Mouse (Mus musculus): ENCODE results near the gene Plppr4. TPM values are rescaled to one million over a fixed set of nuclear protein-coding genes. Genes with fewer than 3 reads are reported as not detected.

The Plppr4 gene
- total and polyA plus RNA-seq, 3 experiments: 0.16 TPM; not detected in 2

GRCm38 (mm10) chr3:117357367-117357766 is 3.3 kb downstream of the Plppr4 start:
- Histone ChIP-seq H3K9me3 (replicated peaks) (peaks cover 26% of the 10 kb centered on the region), H3K4me1 (ENCODE audit: insufficient read depth, low read depth, low read length) (no peaks in the 10 kb centered on the region), H3K4me3 (ENCODE audit: low read depth, low read length) (no peak overlapping the region), H3K27me3 (ENCODE audit: insufficient read depth, low read length) (no peaks in the 10 kb centered on the region), H3K36me3 (replicated peaks) (no peaks in the 10 kb centered on the region)
- no peak for DNase-seq (ENCODE audit: low spot score)
- no peak for TF ChIP-seq GATA2 (IDR thresholded peaks at IDR 0.05; ENCODE audit: borderline replicate concordance, low read depth, low read length)
- TF ChIP-seq TAL1 (conservative IDR thresholded peaks at IDR 0.05; ENCODE audit: low read depth, low read length): no peak
- no peak for TF ChIP-seq POLR2AphosphoS5 (IDR thresholded peaks at IDR 0.05; ENCODE audit: insufficient replicate concordance, low read depth, low read length)
- TF ChIP-seq CTCF (IDR thresholded peaks at IDR 0.05; ENCODE audit: low read depth, low read length): no peak
- TF ChIP-seq GATA1 (IDR thresholded peaks at IDR 0.05; ENCODE audit: borderline replicate concordance, low read length): no peak
- no peak for ATAC-seq (ENCODE audit: extremely low read depth, insufficient number of reproducible peaks, low FRiP score, poor library complexity, severe bottlenecking)

GRCm38 (mm10) chr3:117353940-117354339 is 6.7 kb downstream of the Plppr4 start:
- no peak for TF ChIP-seq GATA2 (IDR thresholded peaks at IDR 0.05; ENCODE audit: borderline replicate concordance, low read depth, low read length)
- H3K9me3 ChIP-seq (replicated peaks): peaks cover 20% of the 10 kb centered on the region
- H3K36me3 ChIP-seq (replicated peaks): no peaks in the 10 kb centered on the region
- DNase-seq (ENCODE audit: low spot score) (no peak), ATAC-seq (ENCODE audit: extremely low read depth, insufficient number of reproducible peaks, low FRiP score, poor library complexity, severe bottlenecking) (no peak)
- no peaks in the 10 kb centered on the region for H3K27me3 ChIP-seq (ENCODE audit: insufficient read depth, low read length)
- no peaks in the 10 kb centered on the region for H3K4me1 ChIP-seq (ENCODE audit: insufficient read depth, low read depth, low read length)
- H3K4me3 ChIP-seq (ENCODE audit: low read depth, low read length): no peak overlapping the region

GRCm38 (mm10) chr3:117346351-117346750 is 14.3 kb downstream of the Plppr4 start:
- DNase-seq (ENCODE audit: low spot score) (no peak), ATAC-seq (ENCODE audit: extremely low read depth, insufficient number of reproducible peaks, low FRiP score, poor library complexity, severe bottlenecking) (no peak)
- H3K27me3 ChIP-seq (ENCODE audit: insufficient read depth, low read length): no peaks in the 10 kb centered on the region
- H3K4me1 ChIP-seq (ENCODE audit: insufficient read depth, low read depth, low read length): no peaks in the 10 kb centered on the region
- TF ChIP-seq GATA2 (IDR thresholded peaks at IDR 0.05; ENCODE audit: borderline replicate concordance, low read depth, low read length) (no peak), GATA1 (IDR thresholded peaks at IDR 0.05; ENCODE audit: borderline replicate concordance, low read length) (no peak), TAL1 (conservative IDR thresholded peaks at IDR 0.05; ENCODE audit: low read depth, low read length) (no peak), CTCF (IDR thresholded peaks at IDR 0.05; ENCODE audit: low read depth, low read length) (no peak), POLR2AphosphoS5 (IDR thresholded peaks at IDR 0.05; ENCODE audit: insufficient replicate concordance, low read depth, low read length) (no peak)
- H3K36me3 ChIP-seq (replicated peaks): no peaks in the 10 kb centered on the region
- H3K9me3 ChIP-seq (replicated peaks): peaks cover 18% of the 10 kb centered on the region
- H3K4me3 ChIP-seq (ENCODE audit: low read depth, low read length): no peak overlapping the region

GRCm38 (mm10) chr3:117331502-117331901 is 29.2 kb downstream of the Plppr4 start:
- no peak for DNase-seq (ENCODE audit: low spot score)
- TF ChIP-seq POLR2AphosphoS5 (IDR thresholded peaks at IDR 0.05; ENCODE audit: insufficient replicate concordance, low read depth, low read length) (no peak), CTCF (IDR thresholded peaks at IDR 0.05; ENCODE audit: low read depth, low read length) (no peak), GATA2 (IDR thresholded peaks at IDR 0.05; ENCODE audit: borderline replicate concordance, low read depth, low read length) (no peak), TAL1 (conservative IDR thresholded peaks at IDR 0.05; ENCODE audit: low read depth, low read length) (no peak), GATA1 (IDR thresholded peaks at IDR 0.05; ENCODE audit: borderline replicate concordance, low read length) (no peak)
- H3K27me3 ChIP-seq (ENCODE audit: insufficient read depth, low read length): no peaks in the 10 kb centered on the region
- H3K9me3 ChIP-seq (replicated peaks): peaks cover 10% of the 10 kb centered on the region
- H3K36me3 ChIP-seq (replicated peaks): no peaks in the 10 kb centered on the region
- H3K4me1 ChIP-seq (ENCODE audit: insufficient read depth, low read depth, low read length): no peaks in the 10 kb centered on the region
- no peak for ATAC-seq (ENCODE audit: extremely low read depth, insufficient number of reproducible peaks, low FRiP score, poor library complexity, severe bottlenecking)
- no peak overlapping the region for H3K4me3 ChIP-seq (ENCODE audit: low read depth, low read length)

- H3K4me3 ChIP-seq (ENCODE audit: low read depth, low read length): no peak overlapping the region
- H3K4me1 ChIP-seq (ENCODE audit: insufficient read depth, low read depth, low read length): no peaks in the 10 kb centered on the region
- ATAC-seq (ENCODE audit: extremely low read depth, insufficient number of reproducible peaks, low FRiP score, poor library complexity, severe bottlenecking) (no peak), DNase-seq (ENCODE audit: low spot score) (no peak)
- H3K36me3 ChIP-seq (replicated peaks): no peaks in the 10 kb centered on the region
- no peak for TF ChIP-seq CTCF (IDR thresholded peaks at IDR 0.05; ENCODE audit: low read depth, low read length)
- no peak for TF ChIP-seq GATA1 (IDR thresholded peaks at IDR 0.05; ENCODE audit: borderline replicate concordance, low read length)
- TF ChIP-seq POLR2AphosphoS5 (IDR thresholded peaks at IDR 0.05; ENCODE audit: insufficient replicate concordance, low read depth, low read length): no peak
- no peak for TF ChIP-seq TAL1 (conservative IDR thresholded peaks at IDR 0.05; ENCODE audit: low read depth, low read length)
- TF ChIP-seq GATA2 (IDR thresholded peaks at IDR 0.05; ENCODE audit: borderline replicate concordance, low read depth, low read length): no peak
- peaks cover 8% of the 10 kb centered on the region for H3K9me3 ChIP-seq (replicated peaks)
- H3K27me3 ChIP-seq (ENCODE audit: insufficient read depth, low read length): no peaks in the 10 kb centered on the region
Observed at GRCm38 (mm10) chr3:117329485-117329884, 31.2 kb downstream of the Plppr4 start.

GRCm38 (mm10) chr3:117326551-117326950 is 34.1 kb downstream of the Plppr4 start:
- H3K4me3 ChIP-seq (ENCODE audit: low read depth, low read length): no peak overlapping the region
- H3K9me3 ChIP-seq (replicated peaks): peaks cover 23% of the 10 kb centered on the region
- no peaks in the 10 kb centered on the region for H3K36me3 ChIP-seq (replicated peaks)
- ATAC-seq (ENCODE audit: extremely low read depth, insufficient number of reproducible peaks, low FRiP score, poor library complexity, severe bottlenecking) (no peak), DNase-seq (ENCODE audit: low spot score) (no peak)
- H3K27me3 ChIP-seq (ENCODE audit: insufficient read depth, low read length): no peaks in the 10 kb centered on the region
- no peak for TF ChIP-seq POLR2AphosphoS5 (IDR thresholded peaks at IDR 0.05; ENCODE audit: insufficient replicate concordance, low read depth, low read length)
- no peak for TF ChIP-seq GATA1 (IDR thresholded peaks at IDR 0.05; ENCODE audit: borderline replicate concordance, low read length)
- TF ChIP-seq CTCF (IDR thresholded peaks at IDR 0.05; ENCODE audit: low read depth, low read length): no peak
- TF ChIP-seq GATA2 (IDR thresholded peaks at IDR 0.05; ENCODE audit: borderline replicate concordance, low read depth, low read length): no peak
- TF ChIP-seq TAL1 (conservative IDR thresholded peaks at IDR 0.05; ENCODE audit: low read depth, low read length): no peak
- H3K4me1 ChIP-seq (ENCODE audit: insufficient read depth, low read depth, low read length): no peaks in the 10 kb centered on the region

- H3K9me3 ChIP-seq (replicated peaks): peaks cover 15% of the 10 kb centered on the region
- no peaks in the 10 kb centered on the region for H3K4me1 ChIP-seq (ENCODE audit: insufficient read depth, low read depth, low read length)
- TF ChIP-seq POLR2AphosphoS5 (IDR thresholded peaks at IDR 0.05; ENCODE audit: insufficient replicate concordance, low read depth, low read length) (no peak), GATA2 (IDR thresholded peaks at IDR 0.05; ENCODE audit: borderline replicate concordance, low read depth, low read length) (no peak), TAL1 (conservative IDR thresholded peaks at IDR 0.05; ENCODE audit: low read depth, low read length) (no peak), CTCF (IDR thresholded peaks at IDR 0.05; ENCODE audit: low read depth, low read length) (no peak), GATA1 (IDR thresholded peaks at IDR 0.05; ENCODE audit: borderline replicate concordance, low read length) (no peak)
- H3K4me3 ChIP-seq (ENCODE audit: low read depth, low read length): no peak overlapping the region
- no peaks in the 10 kb centered on the region for H3K36me3 ChIP-seq (replicated peaks)
- ATAC-seq (ENCODE audit: extremely low read depth, insufficient number of reproducible peaks, low FRiP score, poor library complexity, severe bottlenecking): no peak
- H3K27me3 ChIP-seq (ENCODE audit: insufficient read depth, low read length): no peaks in the 10 kb centered on the region
- DNase-seq (ENCODE audit: low spot score): no peak
Observed at GRCm38 (mm10) chr3:117319671-117320070, 41.0 kb downstream of the Plppr4 start.
